19 mouse cellular contexts compared by ENCODE assay signal in genomic region chr5:28414076-28414475, GRCm38 (mm10). TPM values are rescaled to one million over a fixed set of nuclear protein-coding genes. Genes with fewer than 3 reads are reported as not detected.
A peak's percentile ranks its signal among the peaks of the same experiment; 100 is the strongest.
DNase-seq lines count a peak whose midpoint lies in the region; ATAC-seq and TF ChIP-seq lines count a peak whose summit lies in the region.
"Had no signal": no experiment of that assay in that cellular context is flagged by ENCODE, and none has a peak within 500 bp of the region (broad histone marks: within the 10 kb centered on the region; RNA-seq: fewer than 3 reads in every experiment).

No protein-coding gene starts in this region.

- no peak overlapping the region for H3K4me2 ChIP-seq in lung, embryonic 15.5 days
- H3K4me2 ChIP-seq in stomach, postnatal 0 days (replicated peaks; ENCODE audit: low read depth) = no peak overlapping the region
- H3K4me2 ChIP-seq: embryonic facial prominence, embryonic 15.5 days; heart, embryonic 11.5 days; hindbrain, embryonic 12.5 days; limb, embryonic 13.5 days; midbrain, embryonic 13.5 days; neural tube, embryonic 13.5 days had no signal

- H3K4me1 ChIP-seq in cerebellum, adult 2 months (ENCODE audit: control insufficient read depth, insufficient read depth, low read length) = peaks cover 20% of the 10 kb centered on the region; the same call in 1 of the 2 replicates
- H3K4me1 ChIP-seq in lung, embryonic 15.5 days = no peaks in the 10 kb centered on the region
- H3K4me1 ChIP-seq in stomach, postnatal 0 days (replicated peaks; ENCODE audit: control insufficient read depth, insufficient read depth) = 0 out of 2 replicates have a peak, but pooled peaks cover 2% of the 10 kb centered on the region
- H3K4me1 ChIP-seq in hindbrain, embryonic 10.5 days (replicated peaks) = no peaks in the 10 kb centered on the region
- H3K4me1 ChIP-seq: embryonic facial prominence, embryonic 15.5 days; hindbrain, embryonic 12.5 days; limb, embryonic 13.5 days; midbrain, embryonic 13.5 days; neural tube, embryonic 13.5 days had no signal

- no peak for TF ChIP-seq EP300 in stomach, postnatal 0 days (optimal IDR thresholded peaks at IDR 0.05)

- 5% methylated on average over 3 of the region's 3 CpGs for WGBS in cerebellum, adult 2 months
- 70% methylated on average over 3 of the region's 3 CpGs for WGBS in lung, embryonic 15.5 days
- WGBS in stomach, postnatal 0 days = 63% methylated on average over 3 of the region's 3 CpGs
- WGBS in hindbrain, embryonic 10.5 days = 92% methylated on average over 3 of the region's 3 CpGs

- no peak for TF ChIP-seq POLR2A in cerebellum, adult 2 months (IDR thresholded peaks at IDR 0.05; ENCODE audit: borderline replicate concordance, insufficient read depth, low read length)

- H3K27me3 ChIP-seq in cerebellum, adult 2 months (ENCODE audit: control insufficient read depth, insufficient read depth, low read length) = no peaks in the 10 kb centered on the region
- H3K27me3 ChIP-seq in lung, embryonic 15.5 days = no peaks in the 10 kb centered on the region
- H3K27me3 ChIP-seq in stomach, postnatal 0 days (ENCODE audit: control insufficient read depth, insufficient read depth, low read length) = no peaks in the 10 kb centered on the region
- H3K27me3 ChIP-seq in hindbrain, embryonic 10.5 days (ENCODE audit: insufficient read depth, poor library complexity, severe bottlenecking) = no peaks in the 10 kb centered on the region
- H3K27me3 ChIP-seq: embryonic facial prominence, embryonic 15.5 days; hindbrain, embryonic 12.5 days; limb, embryonic 13.5 days; midbrain, embryonic 13.5 days; neural tube, embryonic 13.5 days had no signal

- no peak overlapping the region for H3K9ac ChIP-seq in lung, embryonic 15.5 days
- no peak overlapping the region for H3K9ac ChIP-seq in stomach, postnatal 0 days (ENCODE audit: low read length)
- H3K9ac ChIP-seq: embryonic facial prominence, embryonic 15.5 days; forebrain, postnatal 0 days; hindbrain, embryonic 12.5 days; limb, embryonic 13.5 days; liver, embryonic 14.5 days; midbrain, embryonic 13.5 days; neural tube, embryonic 13.5 days had no signal

- H3K9me3 ChIP-seq in lung, embryonic 15.5 days = no peaks in the 10 kb centered on the region
- no peaks in the 10 kb centered on the region for H3K9me3 ChIP-seq in stomach, postnatal 0 days (ENCODE audit: control insufficient read depth, low read length)
- no peaks in the 10 kb centered on the region for H3K9me3 ChIP-seq in hindbrain, embryonic 10.5 days
- H3K9me3 ChIP-seq: embryonic facial prominence, embryonic 15.5 days; hindbrain, embryonic 12.5 days; limb, embryonic 13.5 days; midbrain, embryonic 13.5 days; neural tube, embryonic 13.5 days had no signal

- no peak for TF ChIP-seq CTCF in cerebellum, adult 2 months (IDR thresholded peaks at IDR 0.05; ENCODE audit: borderline replicate concordance, insufficient read depth, low read depth, low read length)
- no peak for TF ChIP-seq CTCF in stomach, postnatal 0 days (IDR thresholded peaks at IDR 0.05; ENCODE audit: low read depth)

- peaks cover 73% of the 10 kb centered on the region for H3K36me3 ChIP-seq in lung, embryonic 15.5 days
- H3K36me3 ChIP-seq in stomach, postnatal 0 days (ENCODE audit: control insufficient read depth, insufficient read depth, low read length) = peaks cover 27% of the 10 kb centered on the region; the same call in 1 of the 2 replicates
- H3K36me3 ChIP-seq in hindbrain, embryonic 10.5 days = peaks cover 98% of the 10 kb centered on the region

- H3K4me3 ChIP-seq in cerebellum, adult 2 months (replicated peaks; ENCODE audit: insufficient read depth, low read depth, low read length) = no peak overlapping the region
- no peak overlapping the region for H3K4me3 ChIP-seq in lung, embryonic 15.5 days
- H3K4me3 ChIP-seq in stomach, postnatal 0 days (ENCODE audit: low read depth, low read length) = no peak overlapping the region
- H3K4me3 ChIP-seq in hindbrain, embryonic 10.5 days = no peak overlapping the region
- H3K4me3 ChIP-seq: embryonic facial prominence, embryonic 15.5 days; hindbrain, embryonic 12.5 days; limb, embryonic 13.5 days; midbrain, embryonic 13.5 days; neural tube, embryonic 13.5 days had no signal

- H3K27ac ChIP-seq in cerebellum, adult 2 months (ENCODE audit: insufficient read depth, low read length) = no peak overlapping the region
- H3K27ac ChIP-seq in lung, embryonic 15.5 days = peak overlapping the region; percentile 63
- H3K27ac ChIP-seq in stomach, postnatal 0 days (replicated peaks) = peak overlapping the region; percentile 40; the same call in 1 of the 2 replicates
- no peak overlapping the region for H3K27ac ChIP-seq in hindbrain, embryonic 10.5 days
- H3K27ac ChIP-seq: embryonic facial prominence, embryonic 15.5 days; hindbrain, embryonic 12.5 days; limb, embryonic 13.5 days; liver, embryonic 14.5 days; midbrain, embryonic 13.5 days; neural tube, embryonic 13.5 days had no signal

- peak; percentile 32; the same call in 1 of the 2 replicates for ATAC-seq in lung, embryonic 15.5 days (ENCODE audit: borderline replicate concordance, extremely low read depth, low FRiP score, low TSS enrichment)
- no peak for ATAC-seq in stomach, postnatal 0 days (ENCODE audit: low FRiP score, low TSS enrichment)
- ATAC-seq: forebrain, postnatal 0 days; midbrain, embryonic 13.5 days had no signal

- peak; percentile 40 to 71 for DNase-seq in lung, adult 18-20 months
- DNase-seq in lung, postnatal 10 days = no peak
- peak; percentile 55 to 75 for DNase-seq in cerebellum, adult 2 months
- no peak for DNase-seq in stomach, postnatal 0 days (ENCODE audit: low spot score)
- DNase-seq in hindbrain, embryonic 10.5 days (ENCODE audit: low spot score) = no peak
- DNase-seq in thymus, postnatal 36 days = no peak
- DNase-seq: forebrain, postnatal 0 days; kidney, adult 18-20 months; kidney, postnatal 10 days; right cerebral cortex, adult 18-20 months; thymus, adult 2 months had no signal

RNA-seq across cellular contexts. Expression of gene Shh, which starts 53.0 kb away (rescaled TPM):
- polyA plus RNA-seq in cerebellum, adult 2 months (2012; rRNA removed) = 5.1 TPM in 2 replicates
- 12.0 and 12.6 TPM in 2 replicates for polyA plus RNA-seq in lung, embryonic 15.5 days (2015; fragmentation: Nextera tagmentation; extraction: Ambion mirVana)
- 4.6 and 5.5 TPM in 2 replicates for polyA plus RNA-seq in stomach, postnatal 0 days (2015; fragmentation: Nextera tagmentation; extraction: Ambion mirVana)
- polyA plus RNA-seq in hindbrain, embryonic 10.5 days (2016; fragmentation: Nextera tagmentation; extraction: Ambion mirVana) = 2.8 TPM in 2 replicates
- polyA plus RNA-seq: limb, embryonic 13.5 days had no signal

Comparison
In these comparisons a context has a peak if more than half of its experiments do, and no peak if none do; other contexts are left out.
1. DNase-seq: peak in lung, adult 18-20 months (2 of 2) and cerebellum, adult 2 months (2 of 2); none in lung, postnatal 10 days (single experiment), stomach, postnatal 0 days (single experiment), hindbrain, embryonic 10.5 days (single experiment) and thymus, postnatal 36 days (0 of 2).
2. H3K27ac ChIP-seq: peak in lung, embryonic 15.5 days (single experiment) and stomach, postnatal 0 days (single experiment); none in cerebellum, adult 2 months (single experiment) and hindbrain, embryonic 10.5 days (single experiment).